Mouse (Mus musculus) midbrain, embryonic 15.5 days (tissue): ENCODE measurements around the gene Coa4. TPM values are rescaled to one million over a fixed set of nuclear protein-coding genes. Genes with fewer than 3 reads are reported as not detected.

Experiments
- ATAC-seq: fragments of 200-750 bp; cut with Nextera tagmentation; replicated peaks from 2 replicates; pipeline ENCODE4 v1.8.0; 2017; ENCODE audit warnings: moderate TSS enrichment
- H3K27ac ChIP-seq: fragments of 300-500 bp; sonication (generic); 2 replicates; pipeline ENCODE4 v1.5.1; 2015; ENCODE audit warnings: mild to moderate bottlenecking, inconsistent platforms
- H3K27me3 ChIP-seq: fragments of 300-500 bp; sonication (generic); replicated peaks from 2 replicates; pipeline ENCODE4 v1.6.1; 2015; ENCODE audit warnings: inconsistent platforms
- H3K36me3 ChIP-seq: fragments of 300-500 bp; sonication (generic); replicated peaks from 2 replicates; pipeline ENCODE4 v1.6.1; 2015; ENCODE audit warnings: inconsistent platforms
- H3K4me1 ChIP-seq: fragments of 300-500 bp; sonication (generic); 2 replicates; pipeline ENCODE4 v1.6.1; 2015; ENCODE audit warnings: inconsistent platforms
- H3K4me2 ChIP-seq: fragments of 300-500 bp; sonication (generic); 2 replicates; pipeline ENCODE4 v1.6.1; 2015; ENCODE audit warnings: inconsistent platforms, mild to moderate bottlenecking, moderate library complexity
- H3K4me3 ChIP-seq: fragments of 300-500 bp; sonication (generic); 2 replicates; pipeline ENCODE4 v1.5.1; 2015; ENCODE audit warnings: mild to moderate bottlenecking, inconsistent platforms
- H3K9ac ChIP-seq: fragments of 300-500 bp; sonication (generic); 2 replicates; pipeline ENCODE4 v1.6.1; 2015; ENCODE audit warnings: mild to moderate bottlenecking, inconsistent platforms
- H3K9me3 ChIP-seq: fragments of 300-500 bp; sonication (generic); 2 replicates; pipeline ENCODE4 v1.6.1; 2016; ENCODE audit warnings: inconsistent platforms
- WGBS: fragments of 180-500 bp; shearing (Covaris S2); methylation state at CpG from one replicate; pipeline ENCODE4 v1.1.7; 2015; ENCODE audit warnings: mixed read lengths; 5-methylcytosine and 5-hydroxymethylcytosine counted together
- polyA plus RNA-seq: library from polyadenylated mRNA; unstranded; fragments of >200 nt; fragmentation: Nextera tagmentation; extraction: Ambion mirVana; gene quantifications from 2 replicates; pipeline ENCODE4 v1.2.1, GENCODE M21; 2015

Coa4 gene
- polyA plus RNA-seq, 1 experiment from 2014 or later: 15.5 TPM

DNA sequence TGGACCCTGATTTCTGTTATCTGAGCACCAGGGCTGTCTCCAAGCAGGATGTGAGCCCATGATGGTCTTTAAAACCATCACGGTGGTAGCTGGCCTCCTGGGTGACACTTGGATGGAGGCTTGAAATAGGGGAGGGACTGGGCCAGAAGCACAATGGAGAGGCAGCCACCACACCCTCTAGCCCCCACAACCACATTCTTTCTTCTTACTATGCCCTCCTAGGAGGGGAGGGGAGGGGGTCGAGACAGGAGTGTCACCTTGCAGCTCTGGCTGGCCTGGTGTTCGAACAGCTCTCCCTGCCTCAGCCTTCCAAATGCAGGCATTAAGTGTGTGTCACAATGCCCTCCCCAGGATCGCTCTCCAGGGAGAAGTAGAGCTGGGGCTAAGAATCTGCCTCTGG, 39.5 kb upstream of the Coa4 start:
- Histone ChIP-seq H3K4me3 (no peak overlapping the region), H3K4me2 (no peak overlapping the region), H3K27ac (no peak overlapping the region), H3K4me1 (peaks cover 37% of the 10 kb centered on the region), H3K9ac (no peak overlapping the region), H3K27me3 (no peaks in the 10 kb centered on the region), H3K36me3 (no peaks in the 10 kb centered on the region), H3K9me3 (no peaks in the 10 kb centered on the region)
- 88% methylated on average over 4 of the region's 4 CpGs for WGBS
- ATAC-seq: no peak

DNA sequence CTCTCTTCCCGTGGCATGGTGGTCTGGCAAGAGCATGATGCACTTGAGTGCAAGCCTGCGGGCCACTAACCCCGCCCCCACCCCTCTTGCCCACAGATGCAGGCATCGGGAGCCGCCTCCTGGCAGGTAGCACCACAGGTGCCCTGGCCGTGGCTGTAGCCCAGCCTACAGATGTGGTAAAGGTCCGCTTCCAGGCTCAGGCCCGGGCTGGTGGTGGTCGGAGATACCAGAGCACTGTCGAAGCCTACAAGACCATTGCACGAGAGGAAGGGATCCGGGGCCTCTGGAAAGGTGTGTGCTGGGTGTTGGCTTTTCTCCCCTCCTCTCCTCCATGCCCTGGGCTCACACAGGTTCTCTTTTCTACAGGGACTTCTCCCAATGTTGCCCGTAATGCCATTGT, 38.9 kb upstream of the Coa4 start:
- WGBS: 94% methylated on average over 13 of the region's 13 CpGs
- Histone ChIP-seq H3K4me2 (no peak overlapping the region), H3K36me3 (no peaks in the 10 kb centered on the region), H3K27ac (no peak overlapping the region), H3K4me3 (no peak overlapping the region), H3K9me3 (no peaks in the 10 kb centered on the region), H3K9ac (no peak overlapping the region), H3K4me1 (peaks cover 32% of the 10 kb centered on the region), H3K27me3 (no peaks in the 10 kb centered on the region)
- no peak for ATAC-seq

DNA sequence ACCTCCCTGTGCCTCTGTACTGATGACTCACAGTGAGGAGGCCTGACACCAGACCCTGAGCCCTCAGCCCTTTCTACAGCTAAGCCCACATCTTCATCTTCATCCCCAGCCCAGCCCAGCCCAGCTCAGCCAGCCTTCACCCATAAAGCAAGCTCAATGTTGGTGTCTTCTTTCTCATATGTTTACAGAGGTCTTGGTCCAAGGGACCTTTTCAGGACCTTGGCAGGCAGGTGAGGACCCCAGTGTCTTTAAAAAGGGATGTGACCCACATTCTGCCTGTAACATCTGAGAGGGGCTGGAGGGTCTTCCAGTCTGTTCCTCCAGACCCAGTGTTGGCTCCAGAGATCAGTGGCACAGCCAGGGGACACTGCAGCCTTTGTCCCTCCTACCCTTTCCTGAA, 37.4 kb upstream of the Coa4 start:
- no peaks in the 10 kb centered on the region for H3K36me3 ChIP-seq
- ATAC-seq: no peak

DNA sequence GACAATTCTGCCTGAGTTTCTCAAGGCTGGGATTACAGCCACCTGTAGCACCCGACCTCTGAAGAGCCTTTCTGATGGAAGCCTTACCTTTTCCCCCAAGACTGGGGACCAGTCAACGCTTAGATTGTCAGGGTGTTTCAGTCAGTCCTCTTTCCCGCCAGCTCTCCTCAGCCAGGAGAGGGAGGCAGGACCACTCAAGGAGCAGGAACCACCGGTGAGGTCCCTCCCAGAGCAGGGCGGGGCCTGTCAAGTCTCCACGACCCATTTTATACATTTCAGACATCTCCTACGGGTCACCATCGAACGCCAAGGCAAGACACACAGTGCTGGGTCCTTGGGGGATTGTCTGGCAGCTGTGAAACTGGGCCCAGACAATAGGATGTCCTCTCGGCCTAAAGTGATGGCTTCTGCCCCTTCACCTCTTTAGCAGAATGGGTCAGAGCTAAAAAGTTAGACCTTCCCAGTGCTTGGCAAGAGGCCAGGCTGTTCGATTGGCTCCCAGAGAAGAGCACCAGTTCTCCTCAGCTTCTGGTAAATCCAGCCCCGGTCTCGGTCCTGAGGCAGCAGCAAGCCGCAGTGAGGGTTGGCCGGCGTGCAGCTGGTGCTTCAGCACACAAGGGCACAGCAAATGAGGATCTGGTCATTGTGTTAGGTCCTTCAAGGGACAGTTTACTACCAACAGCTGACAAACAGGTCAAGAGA, 36.4 kb upstream of the Coa4 start:
- peaks cover 10% of the 10 kb centered on the region for H3K4me1 ChIP-seq
- no peak overlapping the region for H3K4me3 ChIP-seq
- no peaks in the 10 kb centered on the region for H3K27me3 ChIP-seq
- H3K27ac ChIP-seq: no peak overlapping the region
- 70% methylated on average over 16 of the region's 16 CpGs for WGBS
- H3K36me3 ChIP-seq: no peaks in the 10 kb centered on the region
- no peaks in the 10 kb centered on the region for H3K9me3 ChIP-seq
- no peak overlapping the region for H3K4me2 ChIP-seq
- no peak overlapping the region for H3K9ac ChIP-seq
- ATAC-seq: no peak

More for the DNA sequence above, 37.4 kb upstream of the Coa4 start:
- Histone ChIP-seq H3K4me2 (no peak overlapping the region), H3K4me3 (no peak overlapping the region), H3K27ac (no peak overlapping the region), H3K27me3 (no peaks in the 10 kb centered on the region), H3K4me1 (peaks cover 17% of the 10 kb centered on the region), H3K9me3 (no peaks in the 10 kb centered on the region), H3K9ac (no peak overlapping the region)

DNA sequence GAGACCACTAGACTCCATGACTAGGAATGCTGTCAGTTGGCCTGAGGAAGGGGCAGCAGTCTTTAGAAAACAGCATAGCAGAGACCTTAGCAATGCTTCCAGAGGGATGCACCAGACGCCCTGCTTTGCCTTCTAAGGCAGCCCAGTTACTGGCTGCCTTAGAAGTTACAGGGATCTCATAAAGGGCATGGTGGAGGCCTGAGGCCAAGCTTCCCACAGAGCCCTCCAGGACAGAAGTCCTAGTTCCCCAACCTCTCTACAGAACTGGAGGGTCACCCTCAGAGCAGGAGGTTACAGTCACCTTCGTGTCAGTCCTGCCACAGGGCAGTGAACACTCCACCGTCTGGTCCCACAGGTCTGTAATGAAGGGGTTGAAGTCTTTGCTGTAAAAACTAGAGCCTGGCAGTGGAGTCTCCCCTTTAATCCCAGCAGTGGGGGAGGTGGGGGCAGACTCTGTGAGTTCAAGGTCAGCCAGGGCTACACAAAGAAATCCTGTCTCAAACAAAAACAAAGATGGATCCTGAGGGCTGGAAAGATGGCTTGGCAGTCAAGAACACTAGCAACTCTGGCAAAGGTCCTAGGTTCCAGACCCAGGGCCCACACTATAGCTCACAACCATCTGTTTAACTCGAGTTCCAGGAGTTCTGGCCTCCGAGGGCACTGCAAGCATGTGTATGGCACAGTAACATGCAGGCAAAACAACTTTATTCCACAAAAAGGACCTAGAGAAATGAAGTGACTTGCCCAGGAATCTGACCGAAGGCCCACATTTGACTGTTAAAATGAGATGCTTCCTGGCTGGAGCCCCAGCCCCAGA, 35.6 kb upstream of the Coa4 start:
- Histone ChIP-seq H3K9me3 (no peaks in the 10 kb centered on the region), H3K4me3 (no peak overlapping the region), H3K4me1 (peaks cover 2% of the 10 kb centered on the region), H3K4me2 (no peak overlapping the region), H3K36me3 (no peaks in the 10 kb centered on the region), H3K27ac (no peak overlapping the region), H3K9ac (no peak overlapping the region), H3K27me3 (no peaks in the 10 kb centered on the region)
- no peak for ATAC-seq
- 69% methylated on average over 6 of the region's 6 CpGs for WGBS

DNA sequence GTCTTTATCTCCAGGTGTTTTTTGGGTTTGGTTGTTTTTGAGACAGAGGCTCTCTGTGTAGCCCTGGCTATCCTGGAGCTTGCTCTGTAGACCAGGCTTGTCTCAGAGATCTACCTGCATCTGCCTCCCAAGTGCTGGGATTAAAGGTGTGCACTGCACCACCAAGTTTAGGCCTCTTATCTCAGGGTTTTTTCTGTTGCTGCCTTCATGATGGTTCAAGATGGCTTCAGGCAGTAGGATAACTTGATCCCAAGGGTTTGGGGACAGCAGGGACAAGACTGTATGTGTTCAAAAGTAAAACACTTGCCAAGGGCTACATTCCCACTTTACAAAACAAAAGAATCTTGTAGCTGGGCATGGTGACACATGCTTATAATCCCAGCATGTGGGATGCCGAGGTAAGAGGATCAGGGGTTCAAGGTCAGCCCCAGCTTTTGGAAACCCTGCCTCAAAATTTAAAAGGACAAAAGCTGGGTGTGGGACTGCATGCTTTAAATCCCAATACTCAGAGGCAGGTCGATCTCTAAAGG, 35.0 kb upstream of the Coa4 start:
- no peaks in the 10 kb centered on the region for H3K9me3 ChIP-seq
- ATAC-seq: no peak
- no peak overlapping the region for H3K27ac ChIP-seq
- H3K4me3 ChIP-seq: no peak overlapping the region
- WGBS: 59% methylated on average over 2 of the region's 2 CpGs
- H3K4me1 ChIP-seq: no peaks in the 10 kb centered on the region
- H3K9ac ChIP-seq: no peak overlapping the region
- H3K36me3 ChIP-seq: no peaks in the 10 kb centered on the region
- no peaks in the 10 kb centered on the region for H3K27me3 ChIP-seq
- H3K4me2 ChIP-seq: no peak overlapping the region

DNA sequence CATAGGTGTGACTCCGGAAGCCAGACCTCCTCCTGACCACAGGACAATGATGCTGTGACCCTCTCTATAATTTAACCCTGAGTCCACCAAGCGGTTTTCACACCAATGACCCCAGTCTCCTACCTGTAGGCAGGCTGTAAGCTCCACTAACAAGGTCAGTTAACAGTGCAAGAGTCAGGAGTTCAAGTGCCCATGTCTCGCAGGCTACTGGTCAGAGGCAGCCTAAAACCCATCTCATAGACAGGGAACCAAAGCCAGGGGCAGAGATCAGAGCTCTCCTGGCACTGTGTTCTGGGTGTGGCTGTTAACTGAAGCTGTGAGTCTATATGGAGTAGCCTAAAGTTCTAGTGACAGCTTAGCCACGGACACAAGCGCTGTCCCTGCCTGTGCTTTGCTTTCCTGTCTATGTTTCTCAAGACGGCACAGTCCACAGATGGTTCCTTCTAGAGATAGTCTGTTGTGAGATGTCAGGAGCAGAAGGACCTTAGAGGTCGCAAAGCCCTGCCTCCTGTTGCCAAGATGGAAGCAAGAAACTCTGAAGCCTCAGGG, 34.4 kb upstream of the Coa4 start:
- no peak overlapping the region for H3K27ac ChIP-seq
- no peak overlapping the region for H3K9ac ChIP-seq
- H3K36me3 ChIP-seq: no peaks in the 10 kb centered on the region
- H3K4me1 ChIP-seq: no peaks in the 10 kb centered on the region
- no peaks in the 10 kb centered on the region for H3K27me3 ChIP-seq
- H3K9me3 ChIP-seq: no peaks in the 10 kb centered on the region
- no peak overlapping the region for H3K4me3 ChIP-seq
- ATAC-seq: no peak
- H3K4me2 ChIP-seq: no peak overlapping the region
- 82% methylated on average over 7 of the region's 7 CpGs for WGBS

DNA sequence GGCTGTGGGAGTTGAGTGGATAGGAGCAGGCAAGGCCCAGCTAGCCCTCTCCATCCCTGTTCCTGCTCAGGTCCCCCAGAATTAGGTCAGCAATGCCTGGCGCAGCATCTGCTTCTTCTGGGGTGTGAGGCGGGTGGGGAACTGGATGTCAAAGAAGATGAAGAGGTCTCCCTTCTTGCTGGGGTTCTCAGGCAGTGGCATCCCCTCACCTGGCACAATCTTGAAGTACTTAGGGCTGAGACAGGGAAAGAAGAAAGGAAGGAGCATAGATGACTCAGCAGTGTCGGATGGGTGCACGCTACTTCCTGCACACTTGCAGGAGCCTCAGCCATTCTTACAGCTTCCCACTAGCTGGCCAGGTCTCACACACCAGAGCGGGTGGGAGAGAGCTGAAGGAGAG, 33.8 kb upstream of the Coa4 start:
- no peaks in the 10 kb centered on the region for H3K36me3 ChIP-seq
- H3K4me1 ChIP-seq: no peaks in the 10 kb centered on the region
- no peak overlapping the region for H3K27ac ChIP-seq
- H3K27me3 ChIP-seq: no peaks in the 10 kb centered on the region
- 93% methylated on average over 5 of the region's 5 CpGs for whole genome bisulfite sequencing
- no peak overlapping the region for H3K4me3 ChIP-seq
- H3K9ac ChIP-seq: no peak overlapping the region
- H3K4me2 ChIP-seq: no peak overlapping the region
- H3K9me3 ChIP-seq: no peaks in the 10 kb centered on the region
- ATAC-seq: no peak

DNA sequence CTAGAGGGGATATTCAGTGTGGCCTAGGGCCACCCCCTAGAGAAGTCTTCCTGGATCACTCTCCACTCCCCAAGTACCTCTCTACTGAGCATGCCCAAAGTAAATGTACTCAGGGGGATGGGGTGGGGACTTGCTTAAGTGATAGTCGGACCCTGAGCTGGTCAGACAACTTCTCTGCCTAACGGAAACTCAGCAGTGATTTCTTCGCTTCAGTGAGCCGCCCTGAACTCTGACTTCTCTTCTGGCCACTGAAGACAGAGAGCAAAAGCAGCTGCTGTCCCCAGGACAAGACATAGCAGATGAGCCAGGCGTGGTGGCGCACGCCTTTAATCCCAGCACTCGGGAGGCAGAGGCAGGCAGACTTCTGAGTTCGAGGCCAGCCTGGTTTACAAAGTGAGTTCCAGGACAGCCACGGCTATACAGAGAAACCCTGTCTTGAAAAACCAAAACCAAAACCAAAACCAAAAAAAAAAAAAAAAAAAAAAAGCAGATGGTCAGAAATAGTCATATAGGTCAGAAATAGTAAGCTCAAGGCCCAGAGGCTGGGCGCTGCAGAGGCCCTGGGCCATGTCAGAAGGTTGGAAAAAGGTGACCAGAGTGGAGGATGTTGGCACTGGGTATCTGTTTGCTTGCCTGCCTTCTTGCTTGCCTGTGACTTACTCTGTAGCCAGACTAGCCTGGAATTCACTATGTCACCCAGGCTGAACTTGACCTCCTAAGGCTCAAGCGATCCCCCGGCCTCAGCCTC, 32.0 kb upstream of the Coa4 start:
- Histone ChIP-seq H3K36me3 (no peaks in the 10 kb centered on the region), H3K4me3 (no peak overlapping the region), H3K27me3 (no peaks in the 10 kb centered on the region), H3K27ac (no peak overlapping the region), H3K9ac (no peak overlapping the region), H3K4me1 (no peaks in the 10 kb centered on the region), H3K4me2 (no peak overlapping the region), H3K9me3 (no peaks in the 10 kb centered on the region)
- WGBS: 87% methylated on average over 13 of the region's 13 CpGs
- ATAC-seq: no peak

DNA sequence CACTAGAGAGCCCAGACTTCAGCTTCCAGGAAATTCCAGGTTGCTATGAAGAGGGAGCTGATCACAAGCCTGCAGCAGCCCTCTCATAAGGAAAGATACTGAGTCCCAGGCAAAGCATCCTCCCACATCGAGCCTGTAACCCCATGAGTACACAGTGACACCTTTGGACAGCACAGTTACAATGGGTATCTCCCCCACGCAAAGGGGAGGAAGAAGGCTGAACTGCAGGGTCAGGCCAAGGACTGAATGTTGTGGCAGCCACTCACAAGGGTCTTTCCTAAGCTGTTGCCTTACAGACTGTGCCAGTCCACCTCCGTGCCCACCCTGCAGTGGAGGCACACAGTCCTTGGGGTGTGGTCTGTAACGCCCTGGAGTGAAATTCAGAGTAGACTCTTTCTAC, 30.4 kb upstream of the Coa4 start:
- Histone ChIP-seq H3K27ac (no peak overlapping the region), H3K36me3 (no peaks in the 10 kb centered on the region)
- WGBS: 81% methylated on average over 4 of the region's 4 CpGs

DNA sequence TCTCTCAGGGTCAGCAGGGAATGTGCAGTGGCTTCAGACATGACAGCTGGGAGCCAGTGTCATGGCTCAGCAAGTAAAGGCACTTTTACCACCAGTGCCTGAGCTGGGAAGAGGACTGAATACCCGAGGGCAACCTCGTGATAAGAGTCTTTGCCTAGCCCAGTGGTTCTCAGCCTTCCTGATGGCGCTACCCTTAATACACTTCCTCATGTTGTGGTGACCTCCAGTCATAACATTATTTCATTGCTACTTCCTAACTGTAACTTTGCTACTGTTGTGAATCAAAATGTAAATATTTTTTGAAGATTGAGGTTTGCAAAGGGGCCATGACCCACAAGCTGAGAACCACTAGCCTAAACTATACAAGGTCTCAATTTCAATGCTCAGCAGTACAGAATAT, 28.2 kb upstream of the Coa4 start:
- Histone ChIP-seq H3K27ac (no peak overlapping the region), H3K4me2 (no peak overlapping the region), H3K36me3 (no peaks in the 10 kb centered on the region), H3K4me3 (no peak overlapping the region), H3K9me3 (no peaks in the 10 kb centered on the region), H3K4me1 (no peaks in the 10 kb centered on the region), H3K27me3 (no peaks in the 10 kb centered on the region), H3K9ac (no peak overlapping the region)
- WGBS: 75% methylated on average over 3 of the region's 3 CpGs
- ATAC-seq: no peak

More for the DNA sequence above, 30.4 kb upstream of the Coa4 start:
- H3K27me3 ChIP-seq: no peaks in the 10 kb centered on the region
- ATAC-seq: no peak
- no peak overlapping the region for H3K4me2 ChIP-seq
- no peaks in the 10 kb centered on the region for H3K4me1 ChIP-seq
- H3K9ac ChIP-seq: no peak overlapping the region
- no peak overlapping the region for H3K4me3 ChIP-seq
- no peaks in the 10 kb centered on the region for H3K9me3 ChIP-seq

DNA sequence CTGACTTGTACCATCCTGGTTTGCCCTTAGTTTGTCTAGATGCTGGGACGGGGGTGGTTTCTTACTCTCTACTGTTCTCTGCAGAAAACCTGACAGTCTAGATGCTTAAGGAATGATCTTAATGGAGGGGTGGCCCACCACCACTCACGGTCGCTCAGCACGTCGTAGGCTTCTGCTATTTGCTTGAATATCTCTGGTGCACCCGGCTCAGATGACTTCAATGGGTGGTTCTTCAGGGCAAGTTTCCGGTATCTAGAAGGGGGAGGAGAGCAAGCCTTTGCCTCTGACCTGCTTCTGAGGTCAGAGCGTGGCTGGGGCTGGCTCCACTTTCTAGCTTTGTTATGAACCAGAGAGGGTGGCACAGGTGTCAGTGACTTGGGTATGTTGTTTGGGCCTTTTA, 25.3 kb upstream of the Coa4 start:
- 0 out of 2 replicates have a peak, but pooled peaks cover 3% of the 10 kb centered on the region for H3K4me1 ChIP-seq
- H3K4me3 ChIP-seq: no peak overlapping the region
- H3K36me3 ChIP-seq: no peaks in the 10 kb centered on the region
- H3K27ac ChIP-seq: no peak overlapping the region
- no peak overlapping the region for H3K4me2 ChIP-seq
- no peak overlapping the region for H3K9ac ChIP-seq
- ATAC-seq: no peak
- WGBS: 89% methylated on average over 8 of the region's 8 CpGs
- no peaks in the 10 kb centered on the region for H3K9me3 ChIP-seq
- H3K27me3 ChIP-seq: no peaks in the 10 kb centered on the region
